Mouse (Mus musculus): ENCODE results near the gene Rasip1. TPM values are rescaled to one million over a fixed set of nuclear protein-coding genes. Genes with fewer than 3 reads are reported as not detected.

Gene Rasip1
- polyA plus RNA-seq, 1 experiment from 2014 or later: 18.7 TPM

- no peak overlapping the region for H3K4me2 ChIP-seq (replicated peaks; ENCODE audit: low read depth, low read length)
- ATAC-seq (ENCODE audit: low FRiP score, low TSS enrichment): no peak
Measured at GRCm38 (mm10) chr7:45630064-45630907, 3.0 kb downstream of the Rasip1 start.

DNA sequence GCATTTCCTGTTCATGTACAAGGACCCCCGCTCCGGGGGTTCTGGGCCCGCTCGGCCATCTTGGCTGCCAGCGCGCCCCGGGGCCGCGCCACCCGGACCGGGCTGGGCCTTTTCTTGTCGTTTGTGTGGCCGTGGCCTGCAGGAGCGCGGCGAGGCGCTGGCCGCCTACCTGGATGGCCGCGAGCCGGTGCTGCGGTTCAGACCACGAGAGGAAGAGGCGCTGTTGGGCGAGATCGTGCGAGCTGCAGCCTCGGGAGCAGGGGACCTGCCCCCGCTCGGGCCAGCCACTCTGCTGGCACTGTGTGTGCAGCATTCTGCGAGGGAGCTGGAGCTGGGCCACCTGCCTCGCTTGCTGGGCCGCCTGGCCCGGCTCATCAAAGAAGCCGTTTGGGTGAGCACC is 5.2 kb downstream of the Rasip1 start:
- Histone ChIP-seq H3K4me1 (ENCODE audit: control insufficient read depth, insufficient read depth, low read length) (peaks cover 14% of the 10 kb centered on the region), H3K4me3 (ENCODE audit: low read length) (peak overlapping the region; percentile 22), H3K36me3 (ENCODE audit: control insufficient read depth, insufficient read depth, low read length) (0 out of 2 replicates have a peak, but pooled peaks cover 4% of the 10 kb centered on the region), H3K9ac (ENCODE audit: low read depth, low read length) (peak overlapping the region; percentile 53), H3K27me3 (ENCODE audit: control insufficient read depth, insufficient read depth, low read length) (peaks cover 11% of the 10 kb centered on the region; the same call in 1 of the 2 replicates), H3K27ac (ENCODE audit: low read depth, low read length) (no peak overlapping the region), H3K4me2 (replicated peaks; ENCODE audit: low read depth, low read length) (peak overlapping the region; percentile 46), H3K9me3 (ENCODE audit: control insufficient read depth, low read length) (no peaks in the 10 kb centered on the region; the same call in 1 of the 2 replicates)
- no peak; the same call in 1 of the 2 replicates for ATAC-seq (ENCODE audit: low FRiP score, low TSS enrichment)
- WGBS: 14% methylated on average over 30 of the region's 35 CpGs

More at GRCm38 (mm10) chr7:45630064-45630907, 3.0 kb downstream of the Rasip1 start:
- Histone ChIP-seq H3K4me3 (ENCODE audit: low read length) (no peak overlapping the region), H3K36me3 (ENCODE audit: control insufficient read depth, insufficient read depth, low read length) (no peaks in the 10 kb centered on the region), H3K27me3 (ENCODE audit: control insufficient read depth, insufficient read depth, low read length) (peaks cover 16% of the 10 kb centered on the region; the same call in 1 of the 2 replicates), H3K27ac (ENCODE audit: low read depth, low read length) (no peak overlapping the region), H3K4me1 (ENCODE audit: control insufficient read depth, insufficient read depth, low read length) (peaks cover 10% of the 10 kb centered on the region), H3K9me3 (ENCODE audit: control insufficient read depth, low read length) (no peaks in the 10 kb centered on the region), H3K9ac (ENCODE audit: low read depth, low read length) (no peak overlapping the region)
- 74% methylated on average over 23 of the region's 23 CpGs for WGBS

DNA sequence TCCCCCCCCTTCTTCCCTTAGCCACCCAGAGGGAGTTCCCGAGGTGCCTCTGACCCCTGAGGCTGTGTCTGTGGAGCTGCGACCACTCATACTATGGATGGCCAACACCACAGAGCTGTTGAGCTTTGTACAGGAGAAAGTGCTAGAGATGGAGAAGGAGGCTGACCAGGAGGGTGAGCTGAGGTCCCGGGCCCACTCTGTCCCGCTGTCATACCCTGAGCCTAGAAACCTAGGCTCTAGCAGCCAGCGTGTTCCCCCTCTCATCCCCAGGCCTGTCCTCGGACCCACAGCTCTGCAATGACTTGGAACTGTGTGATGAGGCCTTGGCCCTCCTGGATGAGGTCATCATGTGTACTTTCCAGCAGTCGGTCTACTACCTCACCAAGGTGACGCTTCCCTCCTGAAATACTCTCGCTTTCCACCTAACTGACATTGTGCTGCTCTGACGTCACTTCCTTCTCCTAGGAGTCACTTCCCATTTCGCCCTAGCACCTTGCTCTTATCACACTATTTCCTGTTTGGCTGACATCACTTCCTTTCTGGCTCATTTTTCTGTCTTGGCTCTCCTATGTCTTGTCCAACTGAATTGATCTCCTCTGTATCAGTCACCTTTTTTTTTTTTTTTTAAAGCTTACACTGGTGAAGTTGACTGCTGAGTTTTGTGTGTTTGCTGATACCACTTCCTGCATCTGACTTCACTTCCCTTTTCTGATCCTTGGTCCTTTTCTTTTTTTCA is 7.8 kb downstream of the Rasip1 start:
- peaks cover 19% of the 10 kb centered on the region for H3K4me1 ChIP-seq (ENCODE audit: control insufficient read depth, insufficient read depth, low read length)
- no peak for ATAC-seq (ENCODE audit: low FRiP score, low TSS enrichment)
- H3K27ac ChIP-seq (ENCODE audit: low read depth, low read length): peak overlapping the region; percentile 9; the same call in 1 of the 2 replicates

GRCm38 (mm10) chr7:45635711-45636688 is 8.7 kb downstream of the Rasip1 start:
- H3K4me3 ChIP-seq (ENCODE audit: low read length): no peak overlapping the region
- H3K4me2 ChIP-seq (replicated peaks; ENCODE audit: low read depth, low read length): no peak overlapping the region
- 0 out of 2 replicates have a peak, but pooled peaks cover 6% of the 10 kb centered on the region for H3K27me3 ChIP-seq (ENCODE audit: control insufficient read depth, insufficient read depth, low read length)
- H3K36me3 ChIP-seq (ENCODE audit: control insufficient read depth, insufficient read depth, low read length): 0 out of 2 replicates have a peak, but pooled peaks cover 4% of the 10 kb centered on the region
- H3K27ac ChIP-seq (ENCODE audit: low read depth, low read length): peak overlapping the region; percentile 13; the same call in 1 of the 2 replicates
- no peak for ATAC-seq (ENCODE audit: low FRiP score, low TSS enrichment)
- no peaks in the 10 kb centered on the region; the same call in 1 of the 2 replicates for H3K9me3 ChIP-seq (ENCODE audit: control insufficient read depth, low read length)
- peaks cover 27% of the 10 kb centered on the region for H3K4me1 ChIP-seq (ENCODE audit: control insufficient read depth, insufficient read depth, low read length)
- WGBS: 69% methylated on average over 15 of the region's 15 CpGs
- H3K9ac ChIP-seq (ENCODE audit: low read depth, low read length): no peak overlapping the region

More for the DNA sequence above, 7.8 kb downstream of the Rasip1 start:
- no peaks in the 10 kb centered on the region; the same call in 1 of the 2 replicates for H3K9me3 ChIP-seq (ENCODE audit: control insufficient read depth, low read length)
- no peak overlapping the region for H3K4me2 ChIP-seq (replicated peaks; ENCODE audit: low read depth, low read length)
- no peak overlapping the region for H3K4me3 ChIP-seq (ENCODE audit: low read length)
- no peak overlapping the region for H3K9ac ChIP-seq (ENCODE audit: low read depth, low read length)
- 83% methylated on average over 11 of the region's 11 CpGs for WGBS
- 0 out of 2 replicates have a peak, but pooled peaks cover 4% of the 10 kb centered on the region for H3K36me3 ChIP-seq (ENCODE audit: control insufficient read depth, insufficient read depth, low read length)
- H3K27me3 ChIP-seq (ENCODE audit: control insufficient read depth, insufficient read depth, low read length): 0 out of 2 replicates have a peak, but pooled peaks cover 6% of the 10 kb centered on the region

DNA sequence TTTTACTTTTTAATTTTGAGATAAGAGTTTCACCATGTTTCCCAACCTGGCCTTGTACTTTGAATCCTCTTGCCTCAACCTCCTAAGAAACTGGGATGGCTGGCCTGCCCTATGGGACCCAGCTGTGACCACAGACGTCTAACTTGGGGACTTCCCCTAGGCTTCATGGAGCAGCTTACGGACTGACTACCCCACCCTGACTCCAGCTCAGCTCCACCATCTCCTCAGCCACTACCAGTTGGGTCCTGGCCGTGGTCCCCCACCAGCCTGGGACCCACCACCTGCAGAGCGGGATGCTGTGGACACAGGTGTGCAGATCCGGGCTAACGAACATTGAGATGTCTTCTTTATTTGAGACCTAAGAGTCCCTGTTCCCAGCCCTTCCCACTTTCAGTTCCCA is 10.4 kb downstream of the Rasip1 start:
- 0 out of 2 replicates have a peak, but pooled peaks cover 6% of the 10 kb centered on the region for H3K27me3 ChIP-seq (ENCODE audit: control insufficient read depth, insufficient read depth, low read length)
- H3K4me2 ChIP-seq (replicated peaks; ENCODE audit: low read depth, low read length): peak overlapping the region; percentile 40; the same call in 1 of the 2 replicates
- no peak overlapping the region for H3K27ac ChIP-seq (ENCODE audit: low read depth, low read length)
- H3K4me1 ChIP-seq (ENCODE audit: control insufficient read depth, insufficient read depth, low read length): peaks cover 36% of the 10 kb centered on the region
- 96% methylated on average over 6 of the region's 6 CpGs for WGBS
- no peaks in the 10 kb centered on the region; the same call in 1 of the 2 replicates for H3K9me3 ChIP-seq (ENCODE audit: control insufficient read depth, low read length)
- H3K36me3 ChIP-seq (ENCODE audit: control insufficient read depth, insufficient read depth, low read length): 0 out of 2 replicates have a peak, but pooled peaks cover 4% of the 10 kb centered on the region
- no peak overlapping the region for H3K9ac ChIP-seq (ENCODE audit: low read depth, low read length)
- no peak for ATAC-seq (ENCODE audit: low FRiP score, low TSS enrichment)
- H3K4me3 ChIP-seq (ENCODE audit: low read length): no peak overlapping the region

DNA sequence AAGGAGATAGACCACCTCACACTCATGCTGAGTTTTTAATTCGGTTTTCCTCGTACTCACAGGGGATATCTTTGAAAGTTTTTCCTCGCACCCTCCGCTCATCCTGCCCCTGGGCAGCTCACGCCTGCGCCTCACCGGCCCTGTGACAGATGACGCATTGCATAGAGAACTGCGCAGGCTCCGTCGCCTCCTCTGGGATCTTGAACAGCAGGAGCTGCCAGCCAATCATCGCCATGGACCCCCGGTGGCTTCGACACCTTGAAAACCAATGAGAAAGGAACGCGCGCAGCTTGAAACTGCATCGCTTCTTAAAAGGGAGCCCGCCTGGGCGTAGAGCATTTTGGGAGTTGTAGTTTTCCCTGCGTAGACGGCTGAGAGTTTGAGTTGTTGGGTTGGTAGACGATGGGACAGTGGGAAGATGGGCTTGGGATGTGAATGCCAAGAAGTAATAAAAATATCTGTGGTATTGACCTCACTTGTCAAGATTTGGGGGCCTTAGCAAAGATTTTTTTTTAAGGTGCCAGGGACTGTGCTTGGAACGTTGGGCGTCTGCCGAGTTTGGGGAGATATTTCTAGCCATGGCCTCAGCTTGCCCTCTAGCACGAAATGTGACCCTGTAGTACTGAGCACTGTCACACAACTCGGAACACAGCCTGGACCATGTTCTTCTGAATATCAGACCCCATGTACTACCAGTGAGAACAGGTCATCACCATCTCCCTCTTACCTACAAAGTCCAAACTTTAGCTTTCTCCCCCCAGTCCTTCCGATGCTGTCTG is 11.5 kb downstream of the Rasip1 start:
- 0 out of 2 replicates have a peak overlapping the region, but pooled peaks have one; percentile 3 for H3K27ac ChIP-seq (ENCODE audit: low read depth, low read length)
- no peaks in the 10 kb centered on the region; the same call in 1 of the 2 replicates for H3K9me3 ChIP-seq (ENCODE audit: control insufficient read depth, low read length)
- H3K4me1 ChIP-seq (ENCODE audit: control insufficient read depth, insufficient read depth, low read length): peaks cover 39% of the 10 kb centered on the region
- 0 out of 2 replicates have a peak, but pooled peaks cover 4% of the 10 kb centered on the region for H3K36me3 ChIP-seq (ENCODE audit: control insufficient read depth, insufficient read depth, low read length)
- no peaks in the 10 kb centered on the region for H3K27me3 ChIP-seq (ENCODE audit: control insufficient read depth, insufficient read depth, low read length)
- peak overlapping the region; percentile 40 for H3K4me2 ChIP-seq (replicated peaks; ENCODE audit: low read depth, low read length)
- peak; percentile 82 for ATAC-seq (ENCODE audit: low FRiP score, low TSS enrichment)
- peak overlapping the region; percentile 28 for H3K9ac ChIP-seq (ENCODE audit: low read depth, low read length)
- WGBS: 20% methylated on average over 29 of the region's 29 CpGs
- peak overlapping the region; percentile 20; the same call in 1 of the 2 replicates for H3K4me3 ChIP-seq (ENCODE audit: low read length)

DNA sequence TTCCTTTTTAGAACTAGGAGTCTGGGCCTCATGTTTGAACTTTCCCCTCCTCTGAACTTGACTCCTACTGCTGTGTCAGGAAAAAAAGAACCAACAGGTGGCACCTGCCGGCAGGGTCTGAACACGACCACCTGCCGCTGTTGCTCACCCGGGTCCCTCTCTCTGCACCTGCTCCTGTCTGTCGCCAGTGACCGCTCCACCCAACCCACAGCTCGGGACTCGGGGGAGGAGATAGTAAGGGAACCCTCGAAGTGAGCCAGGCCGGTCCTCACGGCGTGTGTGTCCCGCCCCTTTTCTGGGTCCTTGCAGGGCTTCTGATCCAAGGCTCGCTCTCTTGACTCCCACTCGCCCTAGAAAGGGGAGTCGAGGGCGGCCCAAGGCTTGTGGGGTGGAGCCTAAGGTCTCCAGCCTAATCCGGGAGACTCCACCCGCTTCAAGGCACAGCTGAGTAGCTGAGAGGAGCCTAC is 12.3 kb downstream of the Rasip1 start, which contains the start of gene Mamstr:
TSS of gene Mamstr (plus strand) at position 417 of the 467 bp plus-strand sequence.
- H3K4me1 ChIP-seq (ENCODE audit: control insufficient read depth, insufficient read depth, low read length): peaks cover 46% of the 10 kb centered on the region
- no peak within 1 kb of the TSS; the same call in 1 of the 2 replicates for H3K4me2 ChIP-seq (replicated peaks; ENCODE audit: low read depth, low read length)
- no peaks in the 10 kb centered on the region for H3K27me3 ChIP-seq (ENCODE audit: control insufficient read depth, insufficient read depth, low read length)
- H3K27ac ChIP-seq (ENCODE audit: low read depth, low read length): peak within 1 kb of the TSS; percentile 12; the same call in 1 of the 2 replicates
- H3K36me3 ChIP-seq (ENCODE audit: control insufficient read depth, insufficient read depth, low read length): 0 out of 2 replicates have a peak, but pooled peaks cover 4% of the 10 kb centered on the region
- 23% methylated on average over 19 of the region's 19 CpGs for WGBS
- H3K9me3 ChIP-seq (ENCODE audit: control insufficient read depth, low read length): no peaks in the 10 kb centered on the region; the same call in 1 of the 2 replicates
- no peak within 1 kb of the TSS for H3K9ac ChIP-seq (ENCODE audit: low read depth, low read length)
- no peak within 1 kb of the TSS for H3K4me3 ChIP-seq (ENCODE audit: low read length)
- ATAC-seq (ENCODE audit: low FRiP score, low TSS enrichment): no peak
